Mouse (Mus musculus) neutrophil, adult 5-6 weeks (primary cell): ENCODE results near the gene Gjc1. TPM values are rescaled to one million over a fixed set of nuclear protein-coding genes. Genes with fewer than 3 reads are reported as not detected.

Experiments used
- ATAC-seq: fragments of 151-379, 151-347 bp; 2 replicates; pipeline ENCODE4 v1.8.0; 2017; ENCODE audit warnings: mild to moderate bottlenecking, moderate TSS enrichment; ENCODE audit not compliant: insufficient number of reproducible peaks, poor library complexity, low FRiP score, severe bottlenecking; ENCODE audit errors: extremely low read depth
- total RNA-seq: library from RNA; stranded (forward); fragments of 200-1000 nt; gene quantifications from 2 replicates; pipeline ENCODE4 v1.2.3, GENCODE M21; 2017

Gene Gjc1
- total RNA-seq, 1 experiment from 2014 or later, result not detected

- no peak for ATAC-seq
Measured at GRCm38 (mm10) chr11:102774621-102775141, 44.8 kb downstream of the Gjc1 start.

DNA sequence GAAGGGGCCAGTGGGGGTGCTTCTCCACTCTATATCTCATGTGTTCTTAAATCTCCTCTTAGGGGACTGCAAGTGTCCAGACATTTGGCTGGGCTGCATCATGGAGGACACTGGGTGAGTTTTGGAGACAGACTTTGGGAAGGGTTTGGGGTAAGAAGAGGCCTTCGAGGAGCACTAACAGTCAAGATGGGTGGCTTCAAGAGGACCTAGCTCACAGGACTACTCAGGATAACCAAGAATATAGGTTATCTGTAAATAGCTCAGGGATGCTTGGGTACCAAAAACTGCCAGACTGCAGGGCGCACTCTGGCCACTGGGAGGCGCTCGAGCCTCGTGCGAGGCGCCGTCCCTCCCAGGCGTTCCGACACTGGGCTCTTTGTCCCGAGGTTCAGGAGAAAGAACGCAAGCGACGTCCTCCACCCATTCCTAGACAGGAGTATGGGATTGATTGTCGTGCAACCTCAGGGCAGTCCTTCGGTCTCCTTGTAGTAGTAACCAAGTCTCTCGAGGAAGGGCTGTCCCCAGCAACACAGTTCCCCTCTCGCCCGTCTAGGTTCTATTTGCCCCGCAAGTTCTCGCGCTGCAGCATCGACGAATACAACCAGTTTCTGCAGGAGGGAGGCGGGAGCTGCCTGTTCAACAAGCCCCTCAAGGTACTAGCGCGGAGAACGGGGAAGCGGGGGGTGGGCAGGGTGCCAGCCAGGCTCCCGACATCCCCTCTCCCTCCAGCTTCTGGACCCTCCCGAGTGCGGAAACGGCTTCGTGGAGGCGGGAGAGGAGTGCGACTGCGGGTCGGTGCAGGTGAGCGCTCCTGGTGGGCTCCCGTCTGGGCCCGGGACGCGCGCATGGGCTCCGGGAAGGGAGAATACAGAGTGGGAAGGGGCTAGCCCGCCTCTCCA is 45.5 kb downstream of the Gjc1 start:
- peak; percentile 16; the same call in 1 of the 2 replicates for ATAC-seq

GRCm38 (mm10) chr11:102772771-102773700 is 46.5 kb downstream of the Gjc1 start:
- no peak for ATAC-seq

- no peak for ATAC-seq
Measured at GRCm38 (mm10) chr11:102771916-102772714, 47.4 kb downstream of the Gjc1 start.

DNA sequence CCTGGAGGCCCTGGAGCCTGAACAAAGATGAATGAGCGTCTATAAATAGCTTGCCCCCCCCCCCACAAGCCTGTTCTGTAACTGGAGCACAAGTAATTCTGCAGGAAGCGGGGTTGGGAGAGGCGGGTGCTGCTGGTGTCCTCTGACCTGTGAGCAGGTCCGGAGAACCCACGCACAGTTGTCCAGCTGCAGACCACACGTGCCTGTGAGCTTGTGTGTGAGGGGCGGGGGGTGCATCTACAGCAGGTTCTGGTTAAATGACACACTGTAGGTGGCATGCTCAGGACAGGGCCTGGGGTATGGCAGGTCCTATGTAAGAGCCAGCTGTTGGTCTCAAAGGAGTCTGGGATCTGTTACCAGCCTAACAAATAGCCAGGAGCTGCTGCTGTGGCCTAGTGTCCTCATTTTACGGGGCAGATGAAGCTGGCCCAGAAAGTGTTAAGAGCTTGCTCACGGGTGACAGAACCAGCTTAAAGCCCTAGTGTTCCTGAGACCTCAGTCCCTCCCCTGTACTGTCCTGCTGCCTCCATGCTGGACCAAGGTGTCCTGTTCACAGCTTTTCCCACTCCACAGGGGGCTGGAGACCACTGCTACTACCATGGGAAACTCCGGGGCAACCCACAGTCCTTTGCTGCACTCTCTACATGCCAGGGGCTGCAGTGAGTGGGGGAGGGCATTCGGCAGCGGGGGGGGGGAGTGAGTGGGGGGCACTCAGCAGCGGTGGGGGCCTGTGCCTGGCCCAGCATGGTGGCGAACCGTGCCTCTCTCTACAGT is 48.7 kb downstream of the Gjc1 start:
- ATAC-seq, result no peak

DNA sequence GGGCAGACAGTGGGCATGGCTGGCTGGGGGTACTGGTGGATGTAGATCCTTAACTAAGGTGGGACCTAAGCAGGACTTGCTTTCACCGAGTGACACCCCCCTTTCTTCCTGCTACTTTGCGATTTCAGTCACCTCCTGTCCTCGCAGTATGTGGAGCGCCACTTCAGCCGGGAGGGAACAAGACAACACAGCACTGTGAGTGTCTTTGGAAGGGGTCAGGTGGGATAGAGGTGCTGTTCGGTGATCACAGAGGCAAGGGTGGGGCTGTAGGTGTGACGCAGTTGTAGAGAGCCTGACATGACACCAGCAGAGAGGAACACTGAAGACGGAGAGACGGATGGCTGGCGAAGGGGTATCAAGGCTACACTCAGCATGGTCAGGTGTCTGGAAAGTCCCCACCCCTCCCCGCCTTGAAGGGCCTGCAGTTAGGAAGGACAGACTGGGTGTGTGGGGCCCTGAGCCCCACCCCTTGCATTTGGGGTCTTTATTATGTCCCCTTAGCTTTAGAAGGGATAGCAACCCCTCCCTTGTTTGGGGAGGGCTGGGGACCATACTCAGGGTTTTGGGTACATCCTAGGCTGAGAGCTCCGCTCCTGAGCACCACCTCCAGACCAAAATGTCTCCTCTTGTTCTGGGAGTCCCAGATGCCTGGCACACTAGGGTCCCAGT is 49.4 kb downstream of the Gjc1 start:
- no peak for ATAC-seq

- no peak for ATAC-seq
Measured at GRCm38 (mm10) chr11:102769141-102769540, 50.4 kb downstream of the Gjc1 start.

DNA sequence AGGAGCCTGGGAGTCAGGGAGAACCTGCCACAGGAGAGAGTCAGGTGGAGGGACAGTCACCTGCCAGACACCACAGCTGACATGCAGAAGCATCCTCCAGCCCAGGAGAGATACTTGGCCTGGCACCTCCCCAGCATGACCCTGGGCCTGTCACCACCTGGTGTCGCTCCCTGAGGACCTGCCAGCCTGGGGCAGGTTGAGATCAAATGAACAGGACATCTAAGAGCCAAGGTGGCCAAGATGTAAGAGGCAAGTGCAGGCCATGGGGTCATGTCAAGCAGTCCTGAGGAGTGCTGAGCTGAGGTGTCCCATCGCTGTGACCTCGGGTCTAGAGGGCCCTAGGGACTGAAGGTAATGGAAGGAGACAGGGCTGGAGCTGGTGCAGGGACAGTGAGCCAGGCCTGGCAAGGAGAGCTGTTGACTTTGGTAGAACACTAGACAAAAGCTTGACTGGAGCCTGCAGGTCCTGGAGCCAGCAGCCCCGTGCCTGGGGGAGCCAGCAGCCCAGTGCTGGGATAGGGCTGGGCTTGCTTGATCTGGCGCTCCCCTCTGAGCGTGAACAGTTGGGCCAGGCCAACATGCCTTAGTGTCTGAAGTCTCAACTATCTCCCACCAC is 52.3 kb downstream of the Gjc1 start:
- no peak for ATAC-seq

- ATAC-seq, result no peak
Measured at GRCm38 (mm10) chr11:102765416-102765815, 54.1 kb downstream of the Gjc1 start.

- ATAC-seq, result no peak
Measured at GRCm38 (mm10) chr11:102763009-102763767, 56.3 kb downstream of the Gjc1 start.

DNA sequence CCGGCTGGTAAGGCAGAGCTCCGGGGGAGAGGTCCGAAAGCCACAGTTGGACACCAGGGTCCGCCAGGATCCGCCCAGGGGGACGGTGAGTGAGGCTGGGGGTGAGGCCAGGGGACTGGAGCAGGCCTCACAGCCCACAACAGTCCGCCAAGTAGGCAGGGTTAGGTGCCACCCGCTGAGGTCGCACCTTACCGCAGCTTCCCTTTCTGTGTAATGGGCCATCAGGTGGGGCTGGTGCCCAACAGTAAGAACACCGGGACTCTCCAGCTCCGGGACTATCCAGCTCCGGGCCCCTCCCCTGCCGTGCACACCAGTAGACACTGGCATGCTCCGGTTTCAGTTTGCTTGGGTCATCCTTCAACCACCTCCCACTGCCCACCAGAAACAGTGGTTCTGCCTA is 57.3 kb downstream of the Gjc1 start:
- no peak for ATAC-seq

DNA sequence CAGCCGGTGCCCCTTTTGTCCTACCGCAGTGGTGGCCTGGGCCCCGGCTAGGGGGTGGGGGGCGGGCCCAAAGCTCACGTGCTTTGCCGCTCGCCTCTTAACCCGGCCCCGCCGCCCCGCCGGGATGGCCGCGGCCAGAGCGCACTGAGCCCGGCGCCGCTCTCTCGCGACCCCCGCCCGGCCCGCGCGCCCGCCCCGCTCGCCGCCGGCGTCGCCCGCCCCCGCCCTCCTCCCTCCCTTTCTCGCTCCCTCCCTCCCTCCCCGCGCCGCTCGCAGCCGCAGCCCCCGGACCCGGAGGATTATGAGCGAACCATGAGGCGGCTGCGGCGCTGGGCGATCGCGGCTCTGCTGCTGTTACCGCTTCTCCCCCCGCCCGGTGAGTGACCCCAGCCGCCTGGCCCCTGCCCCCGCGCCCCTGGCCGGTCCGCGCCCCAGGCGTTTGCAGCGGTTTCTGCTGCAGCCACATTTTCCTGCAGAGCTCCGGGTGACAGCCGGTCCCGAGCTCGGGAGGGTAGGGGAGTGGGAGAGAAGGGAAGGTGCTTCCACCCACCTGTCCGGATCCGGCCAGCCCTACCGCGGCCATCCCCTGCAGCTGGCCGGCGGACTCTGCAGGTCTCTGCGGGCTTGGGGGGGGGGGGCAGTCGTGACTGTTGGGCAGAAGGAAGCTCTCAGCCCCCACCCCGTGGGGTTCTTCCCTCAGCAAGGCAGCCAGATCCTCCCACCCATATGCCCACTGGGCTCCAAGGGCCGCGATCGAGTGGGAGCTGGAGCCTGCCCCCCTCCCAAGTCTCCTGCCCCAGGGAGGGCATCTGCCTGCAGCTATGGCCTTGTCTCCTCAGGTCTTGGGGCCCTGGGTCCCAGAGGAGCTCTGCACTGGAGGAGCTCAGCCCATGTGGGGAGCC is 57.9 kb downstream of the Gjc1 start, which contains the start of gene Adam11:
Adam11 (plus strand) TSS at position 131 of the 902 bp plus-strand sequence.
- ATAC-seq, result no peak

DNA sequence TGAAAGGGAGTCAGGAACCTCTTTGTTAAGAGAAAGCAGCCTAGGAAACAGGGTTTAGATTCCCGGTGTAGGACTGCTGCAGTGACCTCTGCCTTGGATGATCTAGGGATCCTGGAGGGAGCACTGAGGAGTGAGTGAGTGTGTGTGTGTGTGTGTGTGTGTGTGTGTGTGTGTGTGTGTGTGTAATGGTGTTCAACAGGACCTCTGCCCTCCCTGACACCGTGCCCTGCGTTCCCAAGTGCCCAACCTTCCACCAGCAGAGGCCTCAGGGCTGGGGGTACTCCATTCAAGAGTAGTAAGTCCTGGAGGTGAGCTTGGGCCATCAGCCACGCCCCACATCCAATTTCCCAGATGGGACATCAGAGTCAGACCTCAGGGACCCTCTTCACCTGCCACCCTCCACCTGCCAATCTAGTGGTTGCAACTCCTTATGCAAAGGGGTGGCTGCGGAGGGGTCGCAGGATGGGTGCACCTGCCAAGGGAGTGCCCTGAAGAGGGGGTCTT is 58.6 kb downstream of the Gjc1 start:
- ATAC-seq, result no peak

DNA sequence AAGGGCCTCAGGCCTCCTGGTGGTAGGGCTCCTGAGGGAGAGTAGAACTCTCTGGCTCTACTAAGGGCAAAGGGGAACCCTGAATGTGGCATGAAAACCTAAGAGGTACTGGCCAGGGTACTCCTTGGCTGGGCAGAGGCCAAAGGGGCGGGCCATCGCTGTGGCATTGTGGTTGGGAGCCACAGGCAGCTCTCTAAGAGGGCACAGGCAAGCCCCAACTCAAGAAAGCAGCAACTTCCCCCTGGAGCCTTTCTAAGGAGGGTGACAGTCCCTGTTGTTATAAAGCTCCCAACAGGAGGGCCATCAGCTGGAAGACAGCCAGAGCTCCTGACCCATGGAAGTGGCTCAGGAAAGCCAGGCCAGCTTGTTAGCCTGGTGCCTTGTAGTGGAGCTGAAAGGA is 60.5 kb downstream of the Gjc1 start:
- no peak for ATAC-seq

DNA sequence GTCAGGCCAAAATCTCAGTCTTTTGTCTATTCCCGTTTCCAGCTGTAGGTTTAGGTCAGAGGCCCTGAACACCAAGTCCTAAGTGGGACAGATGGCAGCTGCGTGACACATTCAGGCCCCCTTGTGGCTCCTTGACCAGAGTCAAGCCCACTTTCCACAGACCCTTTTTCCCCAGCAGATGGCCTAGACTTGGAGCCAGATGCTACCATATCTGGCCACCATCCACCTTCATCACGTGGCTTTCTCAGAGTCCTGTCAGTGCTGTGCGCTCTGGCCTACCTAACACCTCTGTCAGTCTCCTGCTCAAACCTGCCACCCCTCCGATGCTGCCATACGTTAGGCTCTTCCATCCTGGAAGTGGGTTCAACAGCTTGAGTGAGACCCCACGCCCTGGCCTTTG is 64.1 kb downstream of the Gjc1 start:
- no peak for ATAC-seq
